Mouse (Mus musculus): ENCODE results near the gene Fam107b. TPM values are rescaled to one million over a fixed set of nuclear protein-coding genes. Genes with fewer than 3 reads are reported as not detected.
A peak's percentile ranks its signal among the peaks of the same experiment; 100 is the strongest.

The Fam107b gene
- 1 to 10 TPM; 7.1 to 9.5 (median 8.3) TPM for total RNA-seq (2022)

- no peak for DNase-seq (ENCODE audit: low spot score in 2 of 2)
These were observed at the start of gene Fam107b for GRCm38 (mm10) chr2:3570186-3570585. Fam107b (plus strand) TSS chr2:3570488.

DNA sequence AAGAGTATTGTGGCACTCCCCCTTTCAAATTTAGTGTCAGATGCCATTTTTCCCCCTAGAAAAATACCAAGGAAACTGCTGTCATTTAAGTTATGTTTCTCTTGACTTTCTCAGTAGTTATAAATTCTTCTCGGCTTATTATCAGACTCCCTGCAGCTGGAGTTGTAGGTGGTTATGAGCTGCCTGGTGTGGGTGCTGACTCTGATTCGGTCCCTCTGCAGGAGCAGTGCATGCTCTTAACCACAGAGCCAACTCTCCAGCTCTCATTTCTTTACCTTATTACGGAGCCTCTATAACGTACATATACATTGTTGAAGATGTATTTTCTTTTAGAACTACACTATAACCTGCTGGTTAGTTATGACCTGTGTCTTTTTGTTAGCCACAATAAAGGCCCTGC lies 47.7 kb upstream of the Fam107b start:
- no peak for DNase-seq (ENCODE audit: low spot score in 2 of 2)

DNA sequence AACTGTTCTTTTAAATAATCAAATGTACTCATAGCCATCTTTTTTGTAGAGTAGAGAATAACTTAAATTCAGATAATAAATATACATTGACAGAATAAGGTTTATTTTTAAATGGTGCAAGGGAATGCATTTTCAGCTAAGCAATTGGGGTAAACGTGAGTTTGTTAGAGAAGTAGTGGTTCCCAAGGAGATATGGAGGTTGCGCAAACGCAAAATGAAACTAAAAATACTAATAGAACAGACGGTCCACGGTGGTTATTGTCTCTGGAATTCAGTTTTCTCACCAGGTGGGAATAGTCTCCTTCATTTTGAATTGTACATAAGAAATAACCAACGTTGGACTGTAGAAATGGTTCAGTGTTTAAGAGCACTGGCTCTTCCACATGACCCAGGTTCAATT lies 44.0 kb upstream of the Fam107b start:
- DNase-seq (ENCODE audit: low spot score in 2 of 2) = no peak

- DNase-seq (ENCODE audit: low spot score in 2 of 2) = no peak
These were observed 28.8 kb upstream of the Fam107b start for GRCm38 (mm10) chr2:3541307-3542079.

- no peak for DNase-seq (ENCODE audit: low spot score in 2 of 2)
These were observed 24.2 kb upstream of the Fam107b start for GRCm38 (mm10) chr2:3546055-3546454.

GRCm38 (mm10) chr2:3546588-3546987 lies 23.7 kb upstream of the Fam107b start:
- peak in 1 of 2 experiments; percentile 19 for DNase-seq (ENCODE audit: low spot score in 2 of 2)

- no peak for DNase-seq (ENCODE audit: low spot score in 2 of 2)
These were observed 318 bp downstream of the Fam107b start for GRCm38 (mm10) chr2:3570606-3571005.

GRCm38 (mm10) chr2:3573883-3574282 lies 3.6 kb downstream of the Fam107b start:
- no peak for DNase-seq (ENCODE audit: low spot score in 2 of 2)

DNA sequence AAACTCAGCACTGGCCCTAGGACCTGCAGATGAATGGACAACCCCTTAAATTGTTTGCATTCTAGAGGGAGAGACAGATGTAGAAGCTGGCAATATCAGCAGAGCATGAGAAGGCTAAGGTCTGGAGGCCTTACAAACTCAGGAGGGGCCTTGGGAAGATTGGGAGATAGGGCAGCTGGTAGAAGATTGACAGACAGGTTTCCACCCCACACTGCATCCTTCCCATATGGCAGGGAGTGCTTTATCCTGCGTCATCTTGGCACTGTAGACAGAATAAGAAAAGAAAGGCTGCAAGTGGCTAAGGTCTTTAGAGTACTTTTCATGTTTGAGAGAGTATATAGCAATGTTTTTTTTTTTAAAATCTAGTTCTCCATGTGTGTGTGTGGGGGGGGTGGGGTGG lies 4.9 kb downstream of the Fam107b start:
- no peak for DNase-seq (ENCODE audit: low spot score in 2 of 2)

- no peak for DNase-seq (ENCODE audit: low spot score in 2 of 2)
These were observed 6.1 kb downstream of the Fam107b start for GRCm38 (mm10) chr2:3576346-3576745.

DNA sequence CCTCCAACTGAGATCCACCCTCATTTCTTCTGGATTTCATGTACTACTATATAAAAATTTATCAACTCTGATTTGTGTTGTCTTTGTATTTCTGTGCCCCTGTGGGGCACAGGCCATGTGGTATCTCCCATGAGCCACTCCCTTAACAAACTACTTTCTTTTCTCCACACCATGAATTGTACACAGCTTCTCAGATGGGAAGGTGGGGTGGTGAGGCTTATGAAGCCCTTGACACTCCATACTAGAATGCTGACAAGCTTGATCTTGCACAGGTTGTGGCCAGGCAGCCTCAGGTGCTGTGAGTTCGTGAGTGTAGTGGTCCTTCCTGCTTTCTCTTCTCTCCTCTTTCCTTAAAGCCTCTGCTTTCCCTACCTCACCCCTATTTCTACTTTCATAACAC lies 6.9 kb downstream of the Fam107b start:
- DNase-seq (ENCODE audit: low spot score in 2 of 2) = no peak

DNA sequence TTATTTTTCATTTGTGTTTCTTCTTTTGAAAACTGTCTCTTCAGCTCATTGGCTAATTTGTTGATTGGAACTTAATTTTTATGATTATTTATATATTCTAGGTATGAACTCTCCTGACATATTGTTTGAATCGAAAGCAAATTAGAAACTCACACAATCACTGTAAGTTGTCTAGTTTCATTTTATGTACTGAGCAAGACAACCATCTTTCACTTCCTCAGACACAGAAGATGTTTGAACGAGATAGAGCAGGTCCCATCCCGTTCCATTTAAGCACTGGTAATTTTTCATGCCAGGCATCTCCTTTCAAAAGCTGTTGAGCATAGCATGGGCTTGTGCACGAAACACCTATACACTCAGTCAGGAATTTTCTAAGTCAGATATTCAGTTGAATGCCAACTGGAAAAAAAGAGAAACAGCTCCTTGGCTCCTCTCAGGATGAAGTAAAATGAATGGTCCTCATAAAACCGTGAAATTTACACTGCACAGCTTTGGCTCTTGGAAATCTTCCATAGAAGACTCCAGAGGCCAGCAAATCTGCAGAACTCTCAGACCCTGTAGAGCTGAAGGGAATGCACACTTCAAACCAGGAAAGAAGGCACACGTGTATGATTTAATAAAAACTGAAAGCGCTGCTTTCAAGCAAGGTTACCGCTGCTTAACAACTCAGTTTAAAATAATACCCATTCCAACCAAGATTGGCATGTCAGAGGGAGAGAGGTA lies 8.1 kb downstream of the Fam107b start:
- no peak for DNase-seq (ENCODE audit: low spot score in 2 of 2)

GRCm38 (mm10) chr2:3579316-3579902 lies 9.1 kb downstream of the Fam107b start:
- DNase-seq (ENCODE audit: low spot score in 2 of 2) = no peak

GRCm38 (mm10) chr2:3582830-3583229 lies 12.5 kb downstream of the Fam107b start:
- DNase-seq (ENCODE audit: low spot score in 2 of 2) = no peak

GRCm38 (mm10) chr2:3585231-3585783 lies 15.0 kb downstream of the Fam107b start:
- no peak for DNase-seq (ENCODE audit: low spot score in 2 of 2)

GRCm38 (mm10) chr2:3590086-3590915 lies 20.0 kb downstream of the Fam107b start:
- no peak for DNase-seq (ENCODE audit: low spot score in 2 of 2)

DNA sequence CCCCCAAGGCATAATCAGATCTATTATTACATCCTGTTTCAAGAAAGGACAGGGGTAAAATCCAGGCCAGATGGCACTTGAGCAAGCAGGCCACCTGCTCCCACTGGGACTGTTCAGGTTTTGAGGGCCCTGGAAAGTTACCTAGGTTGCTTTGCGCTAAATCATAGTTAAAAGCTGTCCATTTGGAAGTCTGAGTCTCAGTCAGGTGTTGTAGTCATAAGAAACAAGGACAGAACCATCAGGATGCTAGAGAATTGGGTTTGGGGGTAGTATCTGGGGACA lies 20.6 kb downstream of the Fam107b start:
- no peak for DNase-seq (ENCODE audit: low spot score in 2 of 2)

GRCm38 (mm10) chr2:3594663-3595318 lies 24.5 kb downstream of the Fam107b start:
- no peak for DNase-seq (ENCODE audit: low spot score in 2 of 2)

- DNase-seq (ENCODE audit: low spot score in 2 of 2) = no peak
These were observed 30.1 kb downstream of the Fam107b start for GRCm38 (mm10) chr2:3600421-3600820.

GRCm38 (mm10) chr2:3602599-3602998 lies 32.3 kb downstream of the Fam107b start:
- DNase-seq (ENCODE audit: low spot score in 2 of 2) = no peak

DNA sequence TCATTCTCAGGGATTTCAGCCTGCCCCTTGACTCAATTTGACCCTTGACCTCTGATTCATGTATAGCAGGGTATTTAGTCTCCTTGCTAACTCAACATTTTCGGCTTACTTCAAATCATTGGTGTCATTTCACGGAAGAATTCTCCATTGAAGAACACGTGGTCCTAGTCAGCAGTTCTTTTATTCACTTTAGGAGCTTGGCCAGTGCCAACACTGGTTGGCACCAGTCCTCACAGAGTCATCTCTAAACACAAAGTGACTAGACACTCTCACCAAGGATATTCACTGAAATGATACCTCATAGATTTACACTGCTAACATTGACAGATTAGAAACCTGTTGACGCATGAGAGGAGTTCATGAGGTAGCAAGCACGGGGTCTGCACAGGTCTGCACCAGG lies 32.9 kb downstream of the Fam107b start:
- no peak for DNase-seq (ENCODE audit: low spot score in 2 of 2)

All from left cerebral cortex, adult 8-10 months (tissue).